Mouse (Mus musculus): Measurements from ENCODE around the gene Fam178b. TPM values are rescaled to one million over a fixed set of nuclear protein-coding genes. Genes with fewer than 3 reads are reported as not detected.

Fam178b gene
- polyA plus RNA-seq, 1 experiment from 2014 or later, result 0.87 TPM

DNA sequence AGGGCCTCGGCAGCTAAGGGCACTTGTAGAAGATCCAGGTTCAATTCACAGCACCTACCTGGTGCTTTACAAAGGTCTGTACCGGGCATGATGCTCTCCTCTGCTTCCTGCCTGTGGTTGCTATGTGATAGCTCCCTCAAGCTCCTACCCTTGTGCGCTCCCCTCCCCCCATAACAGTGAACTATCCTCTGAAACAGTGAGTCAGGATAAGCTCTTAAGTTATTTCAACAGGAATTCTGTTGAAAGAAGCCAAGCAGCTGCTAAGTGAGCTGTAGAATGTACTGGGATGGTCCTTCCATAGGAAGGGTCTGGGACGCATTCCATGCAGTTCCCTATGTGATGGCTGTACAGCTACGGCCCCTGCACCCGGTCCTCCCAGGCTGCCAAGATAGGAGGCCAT lies 149.4 kb downstream of the Fam178b start:
- WGBS, result 79% methylated on average over 6 of the region's 6 CpGs
- Histone ChIP-seq H3K4me3 (ENCODE audit: low read depth, low read length) (no peak overlapping the region), H3K9me3 (ENCODE audit: control insufficient read depth) (no peaks in the 10 kb centered on the region), H3K4me1 (replicated peaks; ENCODE audit: control insufficient read depth, insufficient read depth, low read length) (no peaks in the 10 kb centered on the region; the same call in 1 of the 2 replicates), H3K27me3 (replicated peaks; ENCODE audit: control insufficient read depth, insufficient read depth, low read length) (no peaks in the 10 kb centered on the region), H3K9ac (ENCODE audit: low read depth, low read length) (no peak overlapping the region), H3K4me2 (replicated peaks; ENCODE audit: low read depth) (no peak overlapping the region), H3K27ac (ENCODE audit: low read depth, low read length) (no peak overlapping the region), H3K36me3 (ENCODE audit: control insufficient read depth, insufficient read depth) (peaks cover 15% of the 10 kb centered on the region)
- ATAC-seq, result no peak
- no peak for TF ChIP-seq CTCF (IDR thresholded peaks at IDR 0.05; ENCODE audit: low read depth)

GRCm38 (mm10) chr1:36531461-36531860 lies 151.5 kb downstream of the Fam178b start:
- no peaks in the 10 kb centered on the region for H3K27me3 ChIP-seq (replicated peaks; ENCODE audit: control insufficient read depth, insufficient read depth, low read length)
- WGBS, result 89% methylated on average over 12 of the region's 12 CpGs
- no peak for TF ChIP-seq CTCF (IDR thresholded peaks at IDR 0.05; ENCODE audit: low read depth)
- H3K9me3 ChIP-seq (ENCODE audit: control insufficient read depth), result no peaks in the 10 kb centered on the region
- no peak overlapping the region for H3K27ac ChIP-seq (ENCODE audit: low read depth, low read length)
- H3K9ac ChIP-seq (ENCODE audit: low read depth, low read length), result no peak overlapping the region
- peaks cover 18% of the 10 kb centered on the region for H3K36me3 ChIP-seq (ENCODE audit: control insufficient read depth, insufficient read depth)
- no peak overlapping the region for H3K4me3 ChIP-seq (ENCODE audit: low read depth, low read length)
- ATAC-seq, result no peak
- no peaks in the 10 kb centered on the region; the same call in 1 of the 2 replicates for H3K4me1 ChIP-seq (replicated peaks; ENCODE audit: control insufficient read depth, insufficient read depth, low read length)
- H3K4me2 ChIP-seq (replicated peaks; ENCODE audit: low read depth), result no peak overlapping the region

DNA sequence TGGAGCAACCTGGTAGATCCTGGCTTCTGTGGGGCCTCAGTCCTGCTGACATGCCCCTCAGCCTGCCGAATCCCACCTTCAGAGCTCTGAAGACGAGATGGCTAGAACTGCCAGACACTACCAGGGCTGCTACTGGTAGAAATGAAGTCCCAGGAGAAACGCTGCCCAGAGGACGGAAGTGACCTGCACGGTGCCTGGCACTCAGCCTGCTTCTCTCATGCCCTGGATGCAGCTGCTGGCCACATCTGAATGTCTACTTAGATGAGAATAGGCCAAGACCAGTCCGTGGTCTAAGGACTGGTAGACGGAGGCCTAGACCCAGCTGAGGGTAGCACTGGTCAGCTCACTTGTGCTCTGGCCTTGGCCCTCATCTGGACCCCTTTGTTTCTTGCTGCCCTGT lies 152.0 kb downstream of the Fam178b start:
- WGBS, result 90% methylated on average over 7 of the region's 7 CpGs
- no peak overlapping the region for H3K9ac ChIP-seq (ENCODE audit: low read depth, low read length)

DNA sequence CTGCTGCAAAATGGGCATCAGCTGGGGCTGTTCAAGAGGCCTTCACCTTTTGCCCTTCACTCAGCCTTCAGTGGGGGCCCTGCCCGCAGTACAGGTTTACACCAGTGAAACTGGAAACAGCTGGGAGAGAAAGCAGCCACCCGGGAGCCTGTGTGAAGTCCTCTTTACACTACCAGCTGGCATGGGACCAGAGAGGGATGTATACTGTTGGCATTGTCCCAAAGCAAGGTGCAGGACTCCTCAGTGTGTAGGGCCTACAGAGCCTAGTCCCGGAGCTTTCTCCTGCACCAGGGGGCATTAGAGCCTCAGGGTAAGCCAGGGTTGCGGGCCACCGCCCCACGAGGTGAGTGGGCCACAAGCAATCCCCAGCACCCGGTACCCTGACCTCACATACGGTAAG lies 152.5 kb downstream of the Fam178b start:
- Histone ChIP-seq H3K4me1 (replicated peaks; ENCODE audit: control insufficient read depth, insufficient read depth, low read length) (no peaks in the 10 kb centered on the region; the same call in 1 of the 2 replicates), H3K27ac (ENCODE audit: low read depth, low read length) (no peak overlapping the region), H3K9me3 (ENCODE audit: control insufficient read depth) (no peaks in the 10 kb centered on the region), H3K4me3 (ENCODE audit: low read depth, low read length) (no peak overlapping the region), H3K27me3 (replicated peaks; ENCODE audit: control insufficient read depth, insufficient read depth, low read length) (no peaks in the 10 kb centered on the region), H3K4me2 (replicated peaks; ENCODE audit: low read depth) (no peak overlapping the region), H3K9ac (ENCODE audit: low read depth, low read length) (no peak overlapping the region), H3K36me3 (ENCODE audit: control insufficient read depth, insufficient read depth) (peaks cover 22% of the 10 kb centered on the region)
- WGBS, result 71% methylated on average over 8 of the region's 8 CpGs
- TF ChIP-seq CTCF (IDR thresholded peaks at IDR 0.05; ENCODE audit: low read depth), result no peak
- no peak for ATAC-seq

More for the DNA sequence above, 152.0 kb downstream of the Fam178b start:
- Histone ChIP-seq H3K4me2 (replicated peaks; ENCODE audit: low read depth) (no peak overlapping the region), H3K36me3 (ENCODE audit: control insufficient read depth, insufficient read depth) (peaks cover 17% of the 10 kb centered on the region), H3K27me3 (replicated peaks; ENCODE audit: control insufficient read depth, insufficient read depth, low read length) (no peaks in the 10 kb centered on the region), H3K4me1 (replicated peaks; ENCODE audit: control insufficient read depth, insufficient read depth, low read length) (no peaks in the 10 kb centered on the region; the same call in 1 of the 2 replicates), H3K9me3 (ENCODE audit: control insufficient read depth) (no peaks in the 10 kb centered on the region), H3K4me3 (ENCODE audit: low read depth, low read length) (no peak overlapping the region), H3K27ac (ENCODE audit: low read depth, low read length) (no peak overlapping the region)
- ATAC-seq, result no peak
- TF ChIP-seq CTCF (IDR thresholded peaks at IDR 0.05; ENCODE audit: low read depth), result no peak

- Histone ChIP-seq H3K4me3 (ENCODE audit: low read depth, low read length) (no peak overlapping the region), H3K9me3 (ENCODE audit: control insufficient read depth) (no peaks in the 10 kb centered on the region), H3K9ac (ENCODE audit: low read depth, low read length) (no peak overlapping the region), H3K27ac (ENCODE audit: low read depth, low read length) (no peak overlapping the region), H3K4me1 (replicated peaks; ENCODE audit: control insufficient read depth, insufficient read depth, low read length) (no peaks in the 10 kb centered on the region; the same call in 1 of the 2 replicates), H3K36me3 (ENCODE audit: control insufficient read depth, insufficient read depth) (peaks cover 28% of the 10 kb centered on the region), H3K27me3 (replicated peaks; ENCODE audit: control insufficient read depth, insufficient read depth, low read length) (no peaks in the 10 kb centered on the region), H3K4me2 (replicated peaks; ENCODE audit: low read depth) (no peak overlapping the region)
- 94% methylated on average over 4 of the region's 4 CpGs for WGBS
- no peak for ATAC-seq
- no peak for TF ChIP-seq CTCF (IDR thresholded peaks at IDR 0.05; ENCODE audit: low read depth)
Measured at GRCm38 (mm10) chr1:36529875-36530274, 153.1 kb downstream of the Fam178b start.

DNA sequence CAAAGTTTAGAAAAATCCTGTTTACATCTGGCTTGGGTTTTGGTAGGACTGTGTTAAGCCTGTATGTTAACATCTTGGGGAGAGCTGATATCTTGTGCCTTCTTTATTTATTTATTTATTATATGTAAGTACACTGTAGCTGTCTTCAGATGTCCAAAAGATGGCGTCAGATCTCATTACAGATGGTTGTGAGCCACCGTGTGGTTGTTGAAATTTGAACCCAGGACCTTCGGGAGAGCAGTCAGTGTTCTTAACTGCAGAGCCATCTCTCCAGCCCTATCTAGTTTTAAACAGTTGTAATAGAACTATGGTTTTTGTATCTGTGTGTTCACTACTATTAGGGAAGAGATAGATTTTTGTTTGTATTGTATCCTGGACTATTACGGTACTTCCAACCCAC lies 153.7 kb downstream of the Fam178b start:
- Histone ChIP-seq H3K4me1 (replicated peaks; ENCODE audit: control insufficient read depth, insufficient read depth, low read length) (no peaks in the 10 kb centered on the region; the same call in 1 of the 2 replicates), H3K4me3 (ENCODE audit: low read depth, low read length) (no peak overlapping the region), H3K9ac (ENCODE audit: low read depth, low read length) (no peak overlapping the region), H3K9me3 (ENCODE audit: control insufficient read depth) (no peaks in the 10 kb centered on the region), H3K36me3 (ENCODE audit: control insufficient read depth, insufficient read depth) (peaks cover 34% of the 10 kb centered on the region), H3K4me2 (replicated peaks; ENCODE audit: low read depth) (no peak overlapping the region), H3K27ac (ENCODE audit: low read depth, low read length) (no peak overlapping the region), H3K27me3 (replicated peaks; ENCODE audit: control insufficient read depth, insufficient read depth, low read length) (no peaks in the 10 kb centered on the region)
- WGBS, result 85% methylated on average over 4 of the region's 4 CpGs
- TF ChIP-seq CTCF (IDR thresholded peaks at IDR 0.05; ENCODE audit: low read depth), result no peak
- ATAC-seq, result no peak

- Histone ChIP-seq H3K36me3 (ENCODE audit: control insufficient read depth, insufficient read depth) (peaks cover 43% of the 10 kb centered on the region), H3K27ac (ENCODE audit: low read depth, low read length) (no peak overlapping the region), H3K9ac (ENCODE audit: low read depth, low read length) (no peak overlapping the region), H3K27me3 (replicated peaks; ENCODE audit: control insufficient read depth, insufficient read depth, low read length) (no peaks in the 10 kb centered on the region), H3K9me3 (ENCODE audit: control insufficient read depth) (no peaks in the 10 kb centered on the region), H3K4me2 (replicated peaks; ENCODE audit: low read depth) (no peak overlapping the region), H3K4me3 (ENCODE audit: low read depth, low read length) (no peak overlapping the region), H3K4me1 (replicated peaks; ENCODE audit: control insufficient read depth, insufficient read depth, low read length) (no peaks in the 10 kb centered on the region)
- ATAC-seq, result no peak
- no peak for TF ChIP-seq CTCF (IDR thresholded peaks at IDR 0.05; ENCODE audit: low read depth)
- WGBS, result 12% methylated on average over 1 of the region's 1 CpGs
Measured at GRCm38 (mm10) chr1:36528351-36528750, 154.6 kb downstream of the Fam178b start.

All from intestine, postnatal 0 days (tissue).